Mouse (Mus musculus) intestine, embryonic 16.5 days (tissue): ENCODE measurements around the gene Fnbp1l. TPM values are rescaled to one million over a fixed set of nuclear protein-coding genes. Genes with fewer than 3 reads are reported as not detected.
A peak's percentile ranks its signal among the peaks of the same experiment; 100 is the strongest.

Source experiments
- ATAC-seq: fragments of 200-750 bp; cut with Nextera tagmentation; 2 replicates; pipeline ENCODE4 v1.8.0; 2017; ENCODE audit warnings: moderate TSS enrichment, moderate library complexity
- H3K27ac ChIP-seq: fragments of 300-500 bp; sonication (generic); 2 replicates; pipeline ENCODE4 v1.5.1; 2014; ENCODE audit warnings: mild to moderate bottlenecking, low read length
- H3K27me3 ChIP-seq: fragments of 300-500 bp; sonication (generic); replicated peaks from 2 replicates; pipeline ENCODE4 v1.6.1; 2014; ENCODE audit warnings: low read length, control low read depth, mixed read lengths; ENCODE audit not compliant: control insufficient read depth, insufficient read depth
- H3K36me3 ChIP-seq: fragments of 300-500 bp; sonication (generic); 2 replicates; pipeline ENCODE4 v1.6.1; 2014; ENCODE audit warnings: low read length, control low read depth; ENCODE audit not compliant: control insufficient read depth, insufficient read depth
- H3K4me1 ChIP-seq: fragments of 300-500 bp; sonication (generic); 2 replicates; pipeline ENCODE4 v1.6.1; 2014; ENCODE audit warnings: low read length, control low read depth, mixed read lengths; ENCODE audit not compliant: control insufficient read depth, insufficient read depth
- H3K4me2 ChIP-seq: fragments of 300-500 bp; sonication (generic); 2 replicates; pipeline ENCODE4 v1.6.1; 2014; ENCODE audit warnings: low read depth, low read length, control low read depth
- H3K4me3 ChIP-seq: fragments of 300-500 bp; sonication (generic); 2 replicates; pipeline ENCODE4 v1.5.1; 2014; ENCODE audit warnings: mild to moderate bottlenecking, low read length
- H3K9ac ChIP-seq: fragments of 300-500 bp; sonication (generic); 2 replicates; pipeline ENCODE4 v1.6.1; 2014; ENCODE audit warnings: low read depth, low read length
- H3K9me3 ChIP-seq: fragments of 300-500 bp; sonication (generic); 2 replicates; pipeline ENCODE4 v1.6.1; 2016; ENCODE audit warnings: low read length, control low read depth; ENCODE audit not compliant: control insufficient read depth
- WGBS: fragments of 180-500 bp; shearing (Covaris S2); extraction: QIAGEN DNeasy Blood & Tissue Kit; methylation state at CpG from one replicate; pipeline ENCODE4 v1.1.7; 2014; 5-methylcytosine and 5-hydroxymethylcytosine counted together
- polyA plus RNA-seq: library from polyadenylated mRNA; unstranded; fragments of >200 nt; fragmentation: Nextera tagmentation; extraction: Ambion mirVana; gene quantifications from 2 replicates; pipeline ENCODE4 v1.2.1, GENCODE M21; 2015

The Fnbp1l gene
- polyA plus RNA-seq, 1 experiment from 2014 or later: 29.6 TPM

DNA sequence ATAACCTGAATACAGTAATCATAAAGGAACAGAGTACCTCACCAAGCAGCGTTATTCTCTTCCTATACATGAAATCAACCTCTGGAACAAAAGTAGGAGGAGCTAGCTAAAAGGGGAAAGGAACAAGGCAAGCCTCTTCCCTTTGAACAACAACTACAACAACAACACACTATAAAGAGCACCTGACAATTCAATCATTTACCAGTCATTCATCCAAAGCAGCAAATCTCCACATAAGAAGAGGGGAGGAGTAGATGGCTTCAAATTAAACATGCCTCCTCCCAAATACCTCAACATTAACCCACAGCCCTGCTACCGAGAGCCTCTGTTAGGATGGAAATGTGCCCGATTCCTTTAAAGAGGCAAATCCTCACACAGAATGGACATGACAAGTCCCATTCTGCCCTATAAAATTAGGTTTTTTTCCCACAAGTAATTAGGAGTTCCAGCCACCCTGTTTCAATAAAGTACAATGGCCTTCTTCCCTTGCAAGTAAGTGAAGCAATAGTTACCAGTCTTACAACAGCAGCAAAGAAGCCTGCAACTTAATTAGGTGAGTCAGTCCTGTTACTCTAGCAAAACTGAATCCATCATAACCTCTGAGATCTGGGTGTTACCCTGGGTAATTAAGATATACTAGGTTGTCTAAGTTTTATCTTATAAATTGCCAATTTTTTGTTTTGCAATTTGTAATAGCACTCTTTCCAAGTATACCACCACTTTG is 32.4 kb downstream of the Fnbp1l start:
- 74% methylated on average over 3 of the region's 3 CpGs for WGBS
- H3K27me3 ChIP-seq: no peaks in the 10 kb centered on the region
- no peak overlapping the region for H3K4me3 ChIP-seq
- H3K4me2 ChIP-seq: no peak overlapping the region
- no peak for ATAC-seq
- no peaks in the 10 kb centered on the region for H3K9me3 ChIP-seq
- H3K4me1 ChIP-seq: peaks cover 11% of the 10 kb centered on the region; the same call in 1 of the 2 replicates
- H3K27ac ChIP-seq: no peak overlapping the region
- no peak overlapping the region for H3K9ac ChIP-seq
- H3K36me3 ChIP-seq: no peaks in the 10 kb centered on the region

DNA sequence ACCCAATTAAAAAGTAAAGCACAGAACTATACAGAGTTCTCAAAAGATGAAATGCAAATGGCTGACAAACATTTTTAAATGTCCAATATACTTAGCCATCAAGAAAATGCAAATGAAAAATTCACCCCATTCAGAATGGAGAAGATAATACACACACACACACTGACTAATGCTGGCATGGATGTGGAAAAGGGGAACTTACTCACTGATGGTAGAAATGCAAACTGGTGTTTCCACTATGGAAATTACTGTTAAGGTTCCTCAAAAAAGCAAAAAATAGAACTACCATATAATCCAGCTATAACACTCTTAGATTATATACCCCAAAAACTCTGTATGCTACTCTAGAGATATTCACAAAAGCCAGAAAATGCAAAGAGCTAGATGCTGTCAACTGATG is 42.2 kb downstream of the Fnbp1l start:
- no peak for ATAC-seq
- no peak overlapping the region for H3K4me3 ChIP-seq
- H3K27ac ChIP-seq: no peak overlapping the region
- H3K4me1 ChIP-seq: peaks cover 3% of the 10 kb centered on the region; the same call in 1 of the 2 replicates
- H3K9me3 ChIP-seq: no peaks in the 10 kb centered on the region
- no peaks in the 10 kb centered on the region for H3K27me3 ChIP-seq
- H3K4me2 ChIP-seq: no peak overlapping the region
- peaks cover 3% of the 10 kb centered on the region; the same call in 1 of the 2 replicates for H3K36me3 ChIP-seq
- no peak overlapping the region for H3K9ac ChIP-seq

DNA sequence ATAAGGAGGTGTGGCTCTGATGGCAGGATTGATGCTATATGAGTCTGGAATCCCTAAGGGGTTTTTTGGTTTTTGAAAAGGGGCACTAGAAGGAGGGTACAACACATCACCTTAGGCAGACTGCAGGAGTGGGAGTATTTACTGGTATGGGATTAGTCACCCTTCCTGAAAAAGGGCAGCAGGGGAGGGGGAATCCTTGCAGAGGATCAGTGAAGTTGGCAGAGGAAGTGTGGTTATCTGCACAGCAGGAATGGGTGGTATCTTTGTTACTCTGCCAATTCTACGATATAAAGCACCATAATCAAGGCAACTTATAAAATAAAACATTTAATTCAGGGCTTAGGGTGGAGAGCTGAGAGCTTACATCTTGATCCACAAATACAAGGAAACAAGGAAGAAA is 44.6 kb downstream of the Fnbp1l start:
- H3K4me2 ChIP-seq: no peak overlapping the region
- H3K4me3 ChIP-seq: no peak overlapping the region
- peaks cover 3% of the 10 kb centered on the region; the same call in 1 of the 2 replicates for H3K4me1 ChIP-seq
- no peak overlapping the region for H3K9ac ChIP-seq
- 87% methylated on average over 1 of the region's 1 CpGs for WGBS
- H3K27ac ChIP-seq: no peak overlapping the region
- no peak for ATAC-seq
- H3K36me3 ChIP-seq: peaks cover 3% of the 10 kb centered on the region; the same call in 1 of the 2 replicates
- no peaks in the 10 kb centered on the region for H3K27me3 ChIP-seq
- no peaks in the 10 kb centered on the region for H3K9me3 ChIP-seq

DNA sequence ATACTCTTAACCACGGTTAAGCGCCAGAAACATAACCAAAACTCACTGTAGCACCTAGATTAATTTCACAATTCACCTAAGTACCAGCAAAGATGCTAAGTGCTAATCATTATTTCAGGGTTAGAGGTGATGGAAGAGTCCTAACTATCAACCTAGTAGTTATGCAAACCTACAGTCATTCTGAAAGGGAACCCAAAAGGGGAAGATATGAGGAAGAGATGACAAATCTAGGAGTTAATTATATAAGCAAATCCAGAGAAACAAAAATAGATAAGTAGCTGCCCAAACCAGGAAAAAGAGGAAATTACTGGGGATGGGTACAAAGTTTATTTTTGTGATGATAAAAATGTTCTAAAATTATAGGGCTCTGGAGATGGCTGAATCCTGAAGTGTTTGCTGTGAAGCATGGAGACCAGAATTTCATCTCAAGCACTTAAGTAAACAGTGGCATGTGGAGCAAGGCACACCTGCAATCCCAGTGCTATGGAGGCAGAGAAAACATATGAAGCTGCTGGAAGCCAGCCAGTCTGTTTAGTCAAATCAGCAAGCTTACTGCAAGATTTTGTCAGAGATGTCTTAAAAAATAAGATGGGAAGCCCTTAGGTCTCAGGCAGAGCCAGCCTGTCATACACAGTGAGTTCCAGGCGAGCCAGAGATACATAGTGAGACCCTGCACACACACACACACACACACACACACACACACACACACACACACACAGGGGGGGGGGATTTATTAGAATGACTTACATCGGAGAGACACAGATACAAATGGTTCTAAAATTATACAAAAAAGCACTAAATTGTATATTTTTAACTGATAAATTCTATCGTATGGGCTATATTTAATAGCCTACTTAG is 45.9 kb downstream of the Fnbp1l start:
- Histone ChIP-seq H3K4me2 (no peak overlapping the region), H3K27ac (no peak overlapping the region), H3K4me3 (no peak overlapping the region), H3K9ac (no peak overlapping the region), H3K9me3 (no peaks in the 10 kb centered on the region), H3K27me3 (no peaks in the 10 kb centered on the region), H3K4me1 (peaks cover 3% of the 10 kb centered on the region; the same call in 1 of the 2 replicates), H3K36me3 (peaks cover 3% of the 10 kb centered on the region; the same call in 1 of the 2 replicates)
- 82% methylated on average over 5 of the region's 5 CpGs for WGBS
- ATAC-seq: no peak

DNA sequence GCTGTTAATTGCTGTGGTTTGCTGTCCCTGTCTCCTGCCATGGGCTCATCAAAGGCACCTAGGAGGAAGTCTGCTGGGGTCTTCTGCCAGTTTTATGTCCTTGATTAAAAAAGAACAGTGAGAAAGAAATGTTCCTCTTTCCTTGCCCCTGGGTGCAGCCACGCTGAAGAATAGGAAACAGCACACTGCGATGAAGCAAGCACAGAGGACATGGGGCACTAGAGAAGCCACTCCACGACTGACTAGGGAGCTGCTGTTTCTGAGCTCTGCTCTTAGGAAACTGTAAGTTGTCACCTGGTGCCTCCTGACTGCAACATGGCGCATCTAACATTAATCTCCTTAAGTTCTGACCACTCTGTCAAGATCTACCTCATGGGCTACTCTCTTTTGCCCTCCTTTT is 53.0 kb downstream of the Fnbp1l start:
- H3K36me3 ChIP-seq: no peaks in the 10 kb centered on the region
- H3K4me3 ChIP-seq: no peak overlapping the region
- H3K9ac ChIP-seq: no peak overlapping the region
- H3K27me3 ChIP-seq: no peaks in the 10 kb centered on the region
- no peaks in the 10 kb centered on the region for H3K4me1 ChIP-seq
- no peaks in the 10 kb centered on the region for H3K9me3 ChIP-seq
- no peak overlapping the region for H3K4me2 ChIP-seq
- no peak for ATAC-seq
- no peak overlapping the region for H3K27ac ChIP-seq
- 64% methylated on average over 4 of the region's 4 CpGs for WGBS

DNA sequence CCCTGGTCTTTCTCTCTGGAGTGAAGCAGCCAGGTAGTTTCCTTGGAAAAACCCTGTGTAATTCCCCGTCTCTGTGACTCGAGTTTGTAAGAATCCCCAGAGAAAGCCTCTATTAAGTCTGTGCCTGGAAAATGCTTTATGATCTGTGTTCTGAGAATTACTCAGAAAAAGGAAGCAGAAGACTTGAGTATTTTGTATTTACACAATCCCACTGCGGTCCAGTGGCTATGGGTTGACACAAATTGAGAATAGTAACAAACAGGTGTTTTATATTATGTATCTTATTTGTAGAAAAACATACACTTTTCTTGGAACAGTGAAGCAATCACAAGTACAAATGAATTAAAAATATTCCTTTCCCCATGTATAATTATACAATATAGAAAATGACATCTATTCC is 53.4 kb downstream of the Fnbp1l start:
- no peak for ATAC-seq
- H3K27ac ChIP-seq: no peak overlapping the region
- H3K27me3 ChIP-seq: no peaks in the 10 kb centered on the region
- no peak overlapping the region for H3K4me2 ChIP-seq
- no peak overlapping the region for H3K4me3 ChIP-seq
- no peak overlapping the region for H3K9ac ChIP-seq
- no peaks in the 10 kb centered on the region for H3K36me3 ChIP-seq
- H3K9me3 ChIP-seq: no peaks in the 10 kb centered on the region
- WGBS: 55% methylated on average over 3 of the region's 3 CpGs
- H3K4me1 ChIP-seq: no peaks in the 10 kb centered on the region

DNA sequence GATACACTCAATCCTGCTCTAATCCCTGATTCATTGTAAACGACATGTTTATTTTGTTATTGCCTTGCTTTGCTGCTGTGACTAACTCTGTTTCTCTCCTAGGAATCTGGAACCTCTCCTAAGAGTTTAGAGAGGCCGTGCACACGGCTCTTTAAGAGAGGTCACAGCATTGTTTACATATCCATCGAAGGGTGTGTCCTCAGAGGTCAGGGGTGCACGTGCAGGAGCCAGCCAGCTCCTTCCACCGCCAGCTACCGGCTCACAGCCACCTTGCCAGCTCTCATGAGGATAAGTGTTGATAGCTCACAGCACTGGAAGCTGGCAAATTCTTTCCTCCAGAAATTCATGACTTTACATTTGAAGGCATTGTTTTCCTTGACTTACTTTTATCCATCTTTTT is 54.2 kb downstream of the Fnbp1l start:
- Histone ChIP-seq H3K4me2 (no peak overlapping the region), H3K9ac (no peak overlapping the region), H3K36me3 (no peaks in the 10 kb centered on the region), H3K27me3 (no peaks in the 10 kb centered on the region), H3K4me3 (no peak overlapping the region), H3K9me3 (no peaks in the 10 kb centered on the region), H3K4me1 (no peaks in the 10 kb centered on the region), H3K27ac (no peak overlapping the region)
- ATAC-seq: peak; percentile 46; the same call in 1 of the 2 replicates
- 17% methylated on average over 7 of the region's 7 CpGs for WGBS

DNA sequence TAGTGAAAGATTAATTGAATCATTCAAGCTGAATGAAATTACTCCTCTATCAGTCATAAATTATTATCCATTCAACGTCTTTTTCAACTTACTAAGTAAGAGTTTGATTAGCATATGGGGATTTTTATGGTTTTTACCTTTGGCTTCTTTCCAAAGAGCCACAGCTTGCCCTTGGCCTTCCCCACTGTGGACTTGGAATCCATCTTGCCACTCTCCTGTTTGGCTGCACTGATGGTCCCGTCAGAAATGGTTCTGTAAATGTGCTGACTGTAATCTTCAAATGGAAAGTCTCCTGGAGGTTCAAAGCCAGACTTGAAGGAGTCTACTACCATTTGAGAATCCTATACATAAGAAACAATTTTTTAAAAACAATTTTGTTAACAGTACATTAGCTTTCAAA is 61.7 kb downstream of the Fnbp1l start:
- Histone ChIP-seq H3K4me3 (no peak overlapping the region), H3K4me2 (no peak overlapping the region), H3K36me3 (no peaks in the 10 kb centered on the region), H3K27ac (no peak overlapping the region), H3K9me3 (no peaks in the 10 kb centered on the region), H3K27me3 (no peaks in the 10 kb centered on the region), H3K9ac (no peak overlapping the region), H3K4me1 (no peaks in the 10 kb centered on the region)
- WGBS: 54% methylated on average over 2 of the region's 2 CpGs
- no peak for ATAC-seq

DNA sequence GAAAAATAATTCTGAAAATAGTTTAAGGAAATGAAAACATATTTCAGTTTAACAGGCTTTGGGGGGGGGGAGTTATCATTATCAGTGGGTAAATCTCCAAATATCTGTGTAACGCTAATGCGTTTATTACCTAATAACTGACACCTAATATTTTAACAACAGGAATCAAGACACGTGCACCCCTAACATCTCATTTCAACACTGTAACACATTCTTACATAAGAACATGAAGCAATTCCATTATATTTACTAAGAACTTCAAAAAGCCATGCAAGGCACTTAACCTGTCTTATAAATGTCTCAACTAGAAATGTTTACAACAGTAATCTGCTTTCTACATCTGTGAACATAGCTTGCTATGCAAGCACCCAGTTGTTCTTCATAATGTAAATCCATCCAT is 68.3 kb downstream of the Fnbp1l start:
- Histone ChIP-seq H3K4me2 (no peak overlapping the region), H3K4me1 (no peaks in the 10 kb centered on the region), H3K27ac (no peak overlapping the region), H3K9me3 (no peaks in the 10 kb centered on the region), H3K9ac (no peak overlapping the region), H3K4me3 (no peak overlapping the region), H3K36me3 (no peaks in the 10 kb centered on the region), H3K27me3 (no peaks in the 10 kb centered on the region)
- no peak for ATAC-seq
- WGBS: 92% methylated on average over 3 of the region's 3 CpGs
